Mouse (Mus musculus): ENCODE measurements around the gene Gm3696. TPM values are rescaled to one million over a fixed set of nuclear protein-coding genes. Genes with fewer than 3 reads are reported as not detected.
"Not testable (repeated sequence)": the region's sequence is repeated elsewhere in the genome, so short reads cannot be mapped to it uniquely, and the experiment has no call there.

Gene Gm3696
- polyA plus RNA-seq (2012; rRNA removed), result not detected in 2 replicates

- H3K27me3 ChIP-seq (replicated peaks; ENCODE audit: control insufficient read depth, insufficient read depth, low read length); H3K36me3 ChIP-seq (ENCODE audit: control insufficient read depth, insufficient read depth, low read length); H3K4me1 ChIP-seq (ENCODE audit: control insufficient read depth, insufficient read depth, low read length); H3K4me3 ChIP-seq (ENCODE audit: insufficient read depth, low read depth, low read length); H3K27ac ChIP-seq (ENCODE audit: insufficient read depth, low read depth, low read length); DNase-seq: not testable (repeated sequence)
- 86% methylated on average over 1 of the region's 3 CpGs for WGBS
Observed at GRCm38 (mm10) chr14:7100521-7100920, at the start of gene Gm3696. Gene Gm3696 (minus strand): TSS chr14:7100621.

DNA sequence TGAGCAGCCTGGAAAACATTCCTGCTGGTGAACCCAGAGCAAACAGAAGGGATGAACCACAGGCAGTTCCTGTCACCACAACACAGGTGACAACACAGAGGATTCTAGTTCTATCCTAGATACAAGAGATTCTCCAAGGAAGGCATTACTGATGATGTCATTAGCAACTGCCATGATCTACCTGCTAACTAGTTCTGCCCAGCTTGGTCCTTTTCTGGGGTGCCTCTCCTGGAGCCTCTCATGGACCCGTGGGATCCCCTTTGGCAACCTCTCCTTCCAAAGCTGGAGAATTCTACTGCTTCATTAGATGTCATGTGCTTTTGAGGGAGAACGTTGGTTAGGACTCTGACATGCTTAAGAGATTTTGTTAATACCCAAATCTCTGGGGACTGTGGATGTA, 24.9 kb upstream of the Gm3696 start, which contains the start of gene Gm6676:
Gene Gm6676, minus strand, starts transcription at position 101 of the 400 bp plus-strand sequence.
- H3K27ac ChIP-seq (ENCODE audit: insufficient read depth, low read depth, low read length); H3K27me3 ChIP-seq (replicated peaks; ENCODE audit: control insufficient read depth, insufficient read depth, low read length); H3K4me3 ChIP-seq (ENCODE audit: insufficient read depth, low read depth, low read length); H3K36me3 ChIP-seq (ENCODE audit: control insufficient read depth, insufficient read depth, low read length); H3K4me1 ChIP-seq (ENCODE audit: control insufficient read depth, insufficient read depth, low read length); DNase-seq: not testable (repeated sequence)
- WGBS, result no CpG with 5 or more reads among the region's 2 CpGs

DNA sequence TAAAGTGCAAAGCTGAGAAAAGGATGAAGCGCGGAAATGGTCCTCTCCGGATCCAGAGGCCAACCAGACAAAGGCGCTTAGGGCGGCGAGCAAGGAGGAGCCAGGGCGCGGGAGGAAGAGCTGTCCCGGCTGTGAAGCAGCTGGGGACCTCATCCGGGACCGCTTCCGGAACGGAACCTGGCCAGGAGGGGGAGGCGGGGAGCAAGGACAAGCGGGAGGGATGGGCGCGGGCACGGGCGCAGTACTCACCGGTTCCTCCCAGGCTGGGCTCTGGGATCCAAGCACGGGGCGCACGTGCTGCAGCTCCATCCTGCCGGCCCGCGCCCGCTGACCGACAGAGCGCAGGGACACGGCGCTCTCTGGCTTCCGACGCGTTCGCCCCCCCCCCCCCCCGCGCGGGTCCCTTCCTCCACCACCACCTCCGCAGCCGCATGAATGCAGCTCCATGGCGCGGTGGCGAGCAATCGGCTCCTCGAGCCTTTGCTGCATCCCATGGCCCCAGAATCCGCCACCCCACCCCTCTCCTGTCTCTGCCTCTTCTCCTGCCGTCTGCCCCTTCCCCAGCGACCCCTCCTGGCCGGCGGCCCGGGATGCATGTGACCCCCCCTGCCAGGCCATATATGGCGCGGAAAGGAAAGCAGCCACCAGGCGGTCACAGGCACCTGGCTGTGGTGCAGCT, 4.8 kb upstream of the Gm3696 start:
- H3K27ac ChIP-seq (ENCODE audit: insufficient read depth, low read depth, low read length); H3K36me3 ChIP-seq (ENCODE audit: control insufficient read depth, insufficient read depth, low read length); DNase-seq; H3K4me1 ChIP-seq (ENCODE audit: control insufficient read depth, insufficient read depth, low read length); H3K4me3 ChIP-seq (ENCODE audit: insufficient read depth, low read depth, low read length); H3K27me3 ChIP-seq (replicated peaks; ENCODE audit: control insufficient read depth, insufficient read depth, low read length): not testable (repeated sequence)
- under 1% methylated on average over 14 of the region's 54 CpGs for WGBS

GRCm38 (mm10) chr14:7044870-7045269, 55.6 kb downstream of the Gm3696 start, which contains the start of gene Gm3685:
Gene Gm3685 (minus strand): TSS chr14:7044970.
- H3K27ac ChIP-seq (ENCODE audit: insufficient read depth, low read depth, low read length); H3K36me3 ChIP-seq (ENCODE audit: control insufficient read depth, insufficient read depth, low read length); DNase-seq; H3K4me1 ChIP-seq (ENCODE audit: control insufficient read depth, insufficient read depth, low read length); H3K4me3 ChIP-seq (ENCODE audit: insufficient read depth, low read depth, low read length); H3K27me3 ChIP-seq (replicated peaks; ENCODE audit: control insufficient read depth, insufficient read depth, low read length): not testable (repeated sequence)
- no CpG with 5 or more reads among the region's 2 CpGs for WGBS

Other genes starting within 250 kb of the Gm3696 start
- gene Gm3667, start 210.7 kb downstream of the Gm3696 start, polyA plus RNA-seq (2012; rRNA removed), result not detected in 2 replicates
- not detected in 2 replicates for gene Gm6356, start 126.8 kb downstream of the Gm3696 start, polyA plus RNA-seq (2012; rRNA removed)
- not detected in 2 replicates for gene Gm10406, start 73.2 kb downstream of the Gm3696 start, polyA plus RNA-seq (2012; rRNA removed)
- not detected in 2 replicates for gene Gm3685, start 55.7 kb downstream of the Gm3696 start, polyA plus RNA-seq (2012; rRNA removed)
- gene Gm6676, start 24.8 kb upstream of the Gm3696 start, polyA plus RNA-seq (2012; rRNA removed), result not detected in 2 replicates
- 0.14 TPM in 1 of 2 replicates, not detected in the other for gene Gm3512, start 73.9 kb upstream of the Gm3696 start, polyA plus RNA-seq (2012; rRNA removed)
- not detected in 2 replicates for gene Gm16434, start 93.9 kb upstream of the Gm3696 start, polyA plus RNA-seq (2012; rRNA removed)
- gene Gm3727, start 164.1 kb upstream of the Gm3696 start, polyA plus RNA-seq (2012; rRNA removed), result not detected in 2 replicates
- gene Gm3739, start 214.4 kb upstream of the Gm3696 start, polyA plus RNA-seq (2012; rRNA removed), result not detected in 2 replicates
- gene Gm5797, start 231.8 kb upstream of the Gm3696 start, polyA plus RNA-seq (2012; rRNA removed), result not detected in 2 replicates

Data from kidney, adult 2 months (tissue).